Mouse (Mus musculus) MEL-GATA-1-ER (cell line): ENCODE data around the gene Hdac1.

Source experiments
- DNase-seq: peaks from one replicate; pipeline ENCODE4 v3.0.0-alpha.2; 2012; ENCODE audit warnings: low read depth; ENCODE audit errors: extremely low read depth

The Hdac1 gene

GRCm38 (mm10) chr4:129476047-129476446 is 66.5 kb downstream of the Hdac1 start:
- no peak for DNase-seq
